Mouse (Mus musculus) brain, embryonic 18.5 days (tissue): ENCODE results near the gene Tti1.

Experiments
- DNase-seq: peaks from one replicate; pipeline ENCODE4 v3.0.0-alpha.2; 2012; ENCODE audit warnings: low read depth, low spot score

The Tti1 gene

GRCm38 (mm10) chr2:158039662-158040061 is 11.4 kb upstream of the Tti1 start:
- no peak for DNase-seq

DNA sequence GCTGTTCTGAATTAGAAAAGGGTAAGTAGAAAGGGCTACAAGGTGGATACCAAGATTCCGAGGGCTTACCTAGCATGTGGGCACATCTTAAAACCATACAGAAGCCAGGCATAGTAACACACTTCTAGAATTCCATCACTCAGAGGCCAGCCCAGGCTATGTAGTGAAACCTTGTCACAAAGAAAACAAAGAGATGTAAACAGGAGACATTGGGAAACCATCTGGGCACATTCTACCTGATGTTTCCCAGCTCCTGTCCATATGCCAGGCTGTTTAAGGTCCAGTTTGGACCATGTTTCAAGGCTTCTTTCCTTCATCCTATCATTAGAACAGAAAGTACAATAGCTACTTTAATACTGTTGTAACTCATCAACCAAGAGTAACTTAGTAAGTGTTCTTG is 9.3 kb upstream of the Tti1 start:
- no peak for DNase-seq

DNA sequence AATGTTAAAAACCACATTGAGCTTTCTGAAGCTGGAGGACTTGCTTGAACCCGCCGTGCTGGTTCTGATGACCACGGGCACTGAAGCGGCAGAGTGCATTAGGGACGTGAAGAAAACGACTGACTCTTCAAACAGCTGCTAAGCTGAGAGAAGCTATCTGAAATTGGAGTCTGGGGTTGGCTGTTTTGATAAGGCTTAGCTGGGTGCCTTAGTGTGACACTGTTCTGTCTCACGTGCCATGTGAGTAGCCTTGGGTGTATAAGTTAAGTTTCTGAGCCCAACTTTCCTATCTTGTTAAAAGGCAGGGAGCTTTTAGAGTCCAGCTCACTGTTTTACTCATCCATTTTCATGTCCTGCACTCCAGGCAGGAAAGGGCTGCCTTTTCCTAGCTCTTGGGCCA is 8.7 kb upstream of the Tti1 start:
- DNase-seq: no peak

DNA sequence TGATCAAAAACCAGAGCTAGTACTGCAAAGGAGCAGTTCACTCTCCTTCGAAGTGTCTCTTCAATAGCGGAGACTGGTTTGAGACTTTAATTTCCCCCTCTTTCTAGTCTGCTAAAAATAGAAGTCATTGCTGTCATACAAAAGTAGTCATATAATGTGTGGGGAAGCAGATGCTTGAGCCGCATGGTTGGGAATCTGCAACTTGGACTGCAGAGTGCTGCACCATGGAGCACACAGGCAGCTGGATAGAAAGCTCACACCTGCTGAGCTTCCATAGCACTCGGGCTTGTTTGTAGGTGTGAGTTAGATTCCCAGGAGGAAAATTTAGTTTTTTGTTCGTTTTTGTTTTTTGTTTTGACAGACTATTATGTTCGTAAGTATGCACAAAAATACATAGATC is 8.2 kb upstream of the Tti1 start:
- DNase-seq: no peak

DNA sequence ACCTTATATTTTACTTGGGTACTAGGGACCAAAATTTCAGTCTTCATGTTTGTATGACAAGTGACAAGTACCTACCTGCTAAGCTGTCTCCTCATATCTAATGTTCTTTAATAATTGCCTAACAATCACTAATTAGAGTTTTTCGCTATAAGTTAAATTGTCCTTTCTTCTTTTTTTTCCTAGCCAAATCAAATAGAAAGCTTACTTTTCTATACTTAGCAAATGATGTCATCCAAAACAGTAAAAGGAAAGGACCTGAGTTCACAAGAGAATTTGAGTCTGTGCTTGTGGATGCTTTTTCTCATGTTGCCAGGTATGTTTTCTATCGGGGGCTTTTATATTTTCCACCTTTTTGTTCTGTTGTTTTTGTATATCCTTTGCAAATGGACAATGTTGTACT is 7.6 kb upstream of the Tti1 start:
- DNase-seq: no peak

GRCm38 (mm10) chr2:158030007-158030406 is 1.8 kb upstream of the Tti1 start:
- DNase-seq: no peak

- no peak for DNase-seq
These were observed 329 bp downstream of the Tti1 start for GRCm38 (mm10) chr2:158027855-158028353.

DNA sequence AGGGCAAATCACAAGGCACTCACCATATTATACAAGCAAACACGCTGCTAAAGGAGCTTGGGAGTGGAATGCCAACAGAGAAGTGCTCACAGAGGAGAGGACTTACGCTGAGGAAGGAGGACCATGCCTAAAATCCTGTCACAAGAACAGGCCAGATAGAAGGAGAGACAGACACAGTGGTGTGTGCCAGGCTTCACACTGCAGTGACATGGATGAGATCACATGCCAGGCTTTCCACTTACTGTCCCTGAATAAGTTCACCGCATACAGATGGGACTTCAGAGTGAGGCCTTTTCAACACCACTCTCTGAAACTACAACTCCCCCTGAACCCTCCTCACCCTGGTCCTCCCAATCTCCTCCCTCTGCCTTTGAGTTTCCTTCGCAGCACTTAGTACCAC is 10.9 kb downstream of the Tti1 start:
- DNase-seq: no peak

DNA sequence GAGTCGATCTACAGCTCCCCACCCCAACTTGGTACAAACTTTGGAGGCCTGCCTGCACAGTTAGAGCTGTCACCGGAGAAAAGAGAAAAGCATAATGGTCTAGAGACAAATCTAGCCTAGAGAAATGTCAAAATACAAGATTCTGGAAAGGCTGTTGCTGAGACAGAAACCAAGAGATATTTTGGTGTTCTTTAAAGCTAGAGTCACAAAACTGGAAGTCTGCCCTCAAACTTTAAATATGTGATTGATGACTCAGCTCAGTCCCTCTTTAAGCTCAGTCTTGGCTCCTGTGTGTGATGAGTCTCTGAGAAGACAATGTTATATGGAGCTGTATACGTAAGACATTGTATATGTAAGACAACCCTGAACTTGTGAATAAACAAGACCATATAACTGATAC is 15.6 kb downstream of the Tti1 start:
- no peak for DNase-seq

DNA sequence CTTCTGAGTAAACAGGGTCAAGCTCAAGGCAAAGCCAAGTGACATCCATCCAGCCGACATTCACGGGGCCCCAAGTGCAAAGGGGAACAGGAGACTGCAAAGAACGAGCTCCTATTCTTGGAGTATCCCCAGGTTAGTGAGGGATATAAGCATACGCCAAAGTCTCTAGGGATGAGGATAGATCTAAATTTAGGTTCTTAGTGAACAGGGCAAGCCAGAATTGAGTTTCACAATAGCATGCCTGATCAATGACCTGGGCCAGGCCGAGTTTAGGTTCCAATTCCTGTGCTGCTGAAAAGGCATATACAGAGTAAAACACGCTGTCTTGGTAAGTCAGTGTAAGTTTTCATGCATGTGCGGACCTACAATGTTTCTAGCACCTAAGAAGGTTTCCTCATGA is 18.9 kb downstream of the Tti1 start:
- no peak for DNase-seq

DNA sequence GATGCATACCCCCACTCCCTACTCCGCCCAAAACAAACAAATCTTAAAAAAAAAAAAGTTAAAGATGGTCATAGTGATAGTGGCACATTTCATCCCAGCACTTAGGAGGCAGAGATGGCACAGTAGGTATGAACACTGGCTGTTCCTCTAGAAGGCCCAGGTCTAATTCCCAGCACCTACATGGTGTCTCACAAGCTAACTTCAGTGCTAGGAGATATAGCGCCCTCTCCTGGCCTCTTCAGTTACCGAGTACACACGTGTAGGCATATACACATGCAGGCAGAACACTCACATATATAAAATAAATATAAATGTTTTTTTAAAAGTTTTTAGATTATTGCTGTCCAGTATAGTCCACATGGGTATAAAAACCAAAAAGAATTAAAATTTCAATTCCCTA is 22.6 kb downstream of the Tti1 start:
- no peak for DNase-seq

DNA sequence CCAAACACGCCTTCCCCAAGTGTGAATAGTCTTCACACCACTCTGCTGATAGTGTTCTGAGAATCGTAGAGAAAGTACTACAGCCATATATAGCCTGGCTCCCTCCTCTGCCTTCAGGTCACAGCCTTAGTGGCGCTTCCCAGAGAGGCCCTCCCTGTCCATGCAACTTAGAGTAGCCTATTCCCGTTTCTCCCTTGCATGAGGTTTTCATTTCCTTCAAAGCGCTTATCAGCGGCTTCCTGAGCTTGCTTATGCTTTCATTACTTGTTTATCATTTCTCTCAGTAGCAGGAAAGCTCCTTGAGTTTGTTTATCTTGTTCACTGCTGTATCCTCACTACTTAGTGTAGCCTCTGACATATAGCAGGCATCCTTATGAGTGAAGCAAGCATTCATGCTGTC is 23.6 kb downstream of the Tti1 start:
- no peak for DNase-seq

DNA sequence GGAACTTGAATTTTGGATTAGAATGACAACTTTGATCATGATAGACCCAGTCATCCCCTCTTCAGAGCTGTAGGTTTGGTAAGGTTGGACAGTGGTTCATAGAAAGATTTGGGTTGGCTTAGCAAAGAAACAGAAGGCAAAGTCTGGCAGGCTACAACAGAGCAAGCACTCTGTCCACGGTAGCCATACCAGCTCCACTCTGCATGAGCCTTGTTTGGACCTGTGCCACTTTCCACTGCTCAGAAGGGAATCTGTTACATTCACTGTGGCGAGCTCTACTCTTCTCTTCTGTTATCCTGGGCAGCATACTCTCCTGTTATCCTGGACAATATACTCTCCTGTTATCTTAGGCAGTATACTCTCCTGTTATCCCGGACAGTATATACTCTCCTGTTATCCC is 29.4 kb downstream of the Tti1 start:
- DNase-seq: no peak

- DNase-seq: no peak
These were observed 35.7 kb downstream of the Tti1 start for GRCm38 (mm10) chr2:157992501-157992900.

- DNase-seq: no peak
These were observed 37.2 kb downstream of the Tti1 start for GRCm38 (mm10) chr2:157991026-157991425.

DNA sequence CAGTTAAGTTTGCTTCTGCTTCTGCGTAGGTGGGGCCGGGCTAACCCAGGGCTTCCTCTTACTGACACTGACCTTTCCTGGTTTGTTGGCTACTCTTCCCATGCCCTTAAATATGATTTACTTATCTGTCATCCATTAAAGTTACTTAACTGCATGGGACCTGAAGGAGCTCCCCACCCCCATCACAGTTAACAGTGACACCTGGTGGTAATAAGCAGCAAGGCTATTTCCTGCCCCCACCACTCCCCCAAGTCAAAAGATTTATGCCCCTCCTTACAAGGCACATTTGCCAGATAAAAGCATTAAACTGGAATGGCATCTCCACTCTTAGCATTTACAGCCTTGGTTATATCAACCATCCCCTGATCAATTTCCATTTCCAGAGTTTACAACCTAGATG is 38.3 kb downstream of the Tti1 start:
- no peak for DNase-seq

DNA sequence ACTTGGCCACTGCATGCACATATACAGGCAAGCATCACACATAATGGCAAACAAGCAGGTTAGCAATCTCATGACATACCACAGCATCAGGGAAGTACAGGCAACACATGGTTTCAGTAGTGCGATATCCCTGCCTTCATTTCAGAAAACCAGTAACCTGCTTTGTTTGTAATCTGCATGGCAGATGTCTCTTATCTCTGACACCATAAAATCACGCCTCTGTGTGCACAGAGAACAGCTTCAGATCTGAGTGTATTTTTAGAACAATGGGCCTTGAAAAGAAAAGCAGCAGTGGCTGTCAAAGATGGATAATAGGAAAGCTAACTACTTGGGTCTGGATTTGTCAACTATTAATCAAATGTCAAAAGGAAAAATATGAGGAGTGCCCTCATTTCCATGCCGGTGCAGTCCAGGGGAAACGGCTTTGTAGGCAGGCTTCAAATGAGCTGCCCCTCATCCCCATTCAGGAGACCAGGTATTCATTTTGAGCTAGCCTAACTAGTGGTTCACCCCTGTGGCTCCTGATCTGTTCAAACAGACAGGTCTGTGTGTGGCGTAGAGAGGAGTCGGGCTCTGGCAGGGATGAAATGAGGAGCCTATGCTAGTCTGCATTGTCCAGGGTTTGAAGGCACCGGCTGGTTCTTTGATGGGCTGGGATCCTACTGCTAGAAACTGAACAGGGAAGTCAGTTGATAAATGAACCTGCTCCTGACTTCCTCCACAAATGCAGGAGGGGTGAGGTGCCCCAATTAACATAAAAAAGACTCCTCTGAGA is 39.6 kb downstream of the Tti1 start:
- DNase-seq: no peak

- no peak for DNase-seq
These were observed 42.0 kb downstream of the Tti1 start for GRCm38 (mm10) chr2:157986235-157986634.

DNA sequence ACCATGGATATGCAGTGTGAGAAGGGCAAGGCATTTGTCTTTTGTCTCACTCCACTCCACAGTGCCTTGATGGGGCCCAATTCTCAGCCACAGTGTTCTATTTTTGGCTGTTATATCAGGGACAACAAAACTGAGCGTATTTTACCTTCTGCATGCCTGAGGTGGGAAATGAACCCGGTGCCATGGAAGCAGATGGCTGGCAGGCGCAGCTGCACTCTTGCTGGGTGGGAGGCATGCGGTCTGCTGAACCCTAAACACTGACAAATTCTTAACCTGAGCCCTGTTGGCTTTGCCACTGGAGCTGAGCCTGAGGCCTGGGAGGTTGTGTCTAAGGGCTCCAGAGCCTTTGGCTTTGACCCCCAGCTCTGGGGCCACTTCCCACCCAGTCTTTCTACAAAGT is 42.6 kb downstream of the Tti1 start:
- no peak for DNase-seq

- DNase-seq: no peak
These were observed 45.0 kb downstream of the Tti1 start for GRCm38 (mm10) chr2:157983276-157983675.

DNA sequence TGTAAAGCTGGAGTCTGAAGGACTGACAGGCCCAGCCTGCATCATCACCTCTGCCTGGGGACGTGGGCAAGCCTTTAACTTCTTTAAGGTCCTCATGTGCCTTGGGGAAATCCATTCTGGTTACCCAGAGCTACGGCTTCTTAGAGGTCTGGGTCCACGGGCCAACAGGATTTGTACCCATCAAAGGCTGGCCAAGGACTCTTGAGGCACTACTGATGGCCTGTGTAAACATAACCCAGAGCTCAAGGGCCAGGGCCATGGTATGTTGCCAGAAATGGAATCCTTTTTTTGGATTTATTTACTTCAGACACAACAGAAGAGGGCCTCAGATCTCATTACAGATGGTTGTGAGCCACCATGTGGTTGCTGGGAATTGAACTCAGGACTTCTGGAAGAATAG is 45.5 kb downstream of the Tti1 start:
- no peak for DNase-seq

DNA sequence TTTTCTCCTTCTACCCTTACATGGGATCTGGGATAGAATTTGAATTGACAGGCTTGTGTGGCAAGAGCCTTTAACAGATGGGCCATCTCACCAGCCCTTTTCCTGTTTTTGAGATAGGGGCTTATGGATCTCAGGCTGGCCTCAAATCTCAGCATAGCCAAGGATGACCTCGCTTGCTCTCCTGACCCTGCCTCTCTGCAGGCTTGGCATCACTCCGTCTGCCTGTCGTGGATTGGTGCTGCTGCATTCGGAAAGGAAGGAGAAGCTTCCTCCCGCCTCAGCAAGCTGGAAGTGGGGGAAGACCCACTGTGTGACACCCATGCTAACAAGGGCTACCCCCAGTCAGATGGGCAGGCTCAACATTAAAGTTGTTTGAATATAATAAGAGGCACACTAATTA is 49.0 kb downstream of the Tti1 start:
- DNase-seq: no peak

- no peak for DNase-seq
These were observed 52.6 kb downstream of the Tti1 start for GRCm38 (mm10) chr2:157975595-157975994.
